Mouse (Mus musculus) kidney, embryonic 15.5 days (tissue): ENCODE results near the gene Cirbp. TPM values are rescaled to one million over a fixed set of nuclear protein-coding genes. Genes with fewer than 3 reads are reported as not detected.

Source experiments
- ATAC-seq: fragments of 200-750 bp; cut with Nextera tagmentation; replicated peaks from 2 replicates; pipeline ENCODE4 v1.8.0; 2017; ENCODE audit warnings: moderate TSS enrichment; ENCODE audit not compliant: low FRiP score
- H3K27ac ChIP-seq: fragments of 300-500 bp; sonication (generic); 2 replicates; pipeline ENCODE4 v1.5.1; 2015; ENCODE audit warnings: mild to moderate bottlenecking, inconsistent platforms
- H3K27me3 ChIP-seq: fragments of 300-500 bp; sonication (generic); 2 replicates; pipeline ENCODE4 v1.6.1; 2015; ENCODE audit warnings: inconsistent platforms
- H3K36me3 ChIP-seq: fragments of 300-500 bp; sonication (generic); 2 replicates; pipeline ENCODE4 v1.6.1; 2015; ENCODE audit warnings: inconsistent platforms
- H3K4me1 ChIP-seq: fragments of 300-500 bp; sonication (generic); 2 replicates; pipeline ENCODE4 v1.6.1; 2015; ENCODE audit warnings: inconsistent platforms
- H3K4me2 ChIP-seq: fragments of 300-500 bp; sonication (generic); 2 replicates; pipeline ENCODE4 v1.6.1; 2015; ENCODE audit warnings: moderate library complexity, mild to moderate bottlenecking, inconsistent platforms
- H3K4me3 ChIP-seq: fragments of 300-500 bp; sonication (generic); replicated peaks from 2 replicates; pipeline ENCODE4 v1.5.1; 2015; ENCODE audit warnings: mild to moderate bottlenecking, inconsistent platforms
- H3K9ac ChIP-seq: fragments of 300-500 bp; sonication (generic); 2 replicates; pipeline ENCODE4 v1.6.1; 2015; ENCODE audit warnings: mild to moderate bottlenecking, inconsistent platforms
- H3K9me3 ChIP-seq: fragments of 300-500 bp; sonication (generic); replicated peaks from 2 replicates; pipeline ENCODE4 v1.6.1; 2016; ENCODE audit warnings: inconsistent platforms
- WGBS: fragments of 180-500 bp; shearing (Covaris S2); methylation state at CpG from one replicate; pipeline ENCODE4 v1.1.7; 2015; ENCODE audit warnings: mixed read lengths; 5-methylcytosine and 5-hydroxymethylcytosine counted together
- polyA plus RNA-seq: library from polyadenylated mRNA; unstranded; fragments of >200 nt; fragmentation: Nextera tagmentation; extraction: Ambion mirVana; gene quantifications from 2 replicates; pipeline ENCODE4 v1.2.1, GENCODE M21; 2015

Cirbp gene
- polyA plus RNA-seq, 1 experiment from 2014 or later = 111 TPM

GRCm38 (mm10) chr10:80177441-80178279 is 11.9 kb downstream of the Cirbp start:
- H3K36me3 ChIP-seq = peaks cover 7% of the 10 kb centered on the region; the same call in 1 of the 2 replicates
- H3K27ac ChIP-seq = no peak overlapping the region
- no peak for ATAC-seq
- WGBS = 74% methylated on average over 7 of the region's 7 CpGs
- H3K27me3 ChIP-seq = no peaks in the 10 kb centered on the region
- H3K4me3 ChIP-seq = no peak overlapping the region
- no peak overlapping the region for H3K4me2 ChIP-seq
- peaks cover 35% of the 10 kb centered on the region for H3K4me1 ChIP-seq
- no peak overlapping the region for H3K9ac ChIP-seq
- no peaks in the 10 kb centered on the region for H3K9me3 ChIP-seq

GRCm38 (mm10) chr10:80179068-80180051 is 13.6 kb downstream of the Cirbp start, which contains the start of gene Efna2:
Gene Efna2, plus strand, starts transcription at chr10:80179482.
- 1% methylated on average over 73 of the region's 106 CpGs for WGBS
- Histone ChIP-seq H3K27ac (peak within 1 kb of the TSS; percentile 74), H3K9me3 (no peaks in the 10 kb centered on the region), H3K27me3 (no peaks in the 10 kb centered on the region), H3K4me3 (peak within 1 kb of the TSS; percentile 78), H3K9ac (peak within 1 kb of the TSS; percentile 81), H3K36me3 (peaks cover 6% of the 10 kb centered on the region; the same call in 1 of the 2 replicates), H3K4me2 (peak within 1 kb of the TSS; percentile 78), H3K4me1 (peaks cover 28% of the 10 kb centered on the region)
- peak; percentile 57 for ATAC-seq

DNA sequence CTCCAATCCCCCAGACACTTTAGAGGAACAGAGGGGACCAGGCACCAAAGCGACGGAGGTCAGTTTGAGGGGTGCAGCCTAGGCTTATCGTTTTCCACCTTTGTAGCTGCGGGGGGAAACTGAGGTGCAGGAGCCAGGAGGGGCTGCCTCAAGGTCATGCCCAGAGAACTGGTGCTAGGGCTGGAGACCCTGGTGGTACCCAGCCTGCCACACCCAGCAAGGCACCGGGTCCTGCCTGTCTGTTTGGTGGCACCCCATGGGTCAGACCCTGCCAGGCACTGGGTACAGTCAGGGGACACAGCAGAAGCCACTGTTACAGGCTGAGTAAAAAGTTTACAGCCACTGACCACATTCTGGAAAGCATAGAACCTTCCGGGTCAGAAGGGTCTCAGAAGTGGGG is 14.5 kb downstream of the Cirbp start:
- H3K4me2 ChIP-seq = peak overlapping the region; percentile 78
- no peaks in the 10 kb centered on the region for H3K36me3 ChIP-seq
- ATAC-seq = no peak
- 41% methylated on average over 6 of the region's 6 CpGs for WGBS
- peak overlapping the region; percentile 78 for H3K4me3 ChIP-seq
- peaks cover 28% of the 10 kb centered on the region for H3K4me1 ChIP-seq
- no peaks in the 10 kb centered on the region for H3K27me3 ChIP-seq
- H3K27ac ChIP-seq = no peak overlapping the region
- H3K9ac ChIP-seq = peak overlapping the region; percentile 81
- H3K9me3 ChIP-seq = no peaks in the 10 kb centered on the region

GRCm38 (mm10) chr10:80180823-80181222 is 15.0 kb downstream of the Cirbp start:
- no peak for ATAC-seq
- 45% methylated on average over 5 of the region's 5 CpGs for WGBS
- H3K9ac ChIP-seq = 0 out of 2 replicates have a peak overlapping the region, but pooled peaks have one; percentile 81
- peak overlapping the region; percentile 78 for H3K4me2 ChIP-seq
- peak overlapping the region; percentile 78 for H3K4me3 ChIP-seq
- peaks cover 25% of the 10 kb centered on the region for H3K4me1 ChIP-seq
- no peaks in the 10 kb centered on the region for H3K27me3 ChIP-seq
- no peaks in the 10 kb centered on the region for H3K9me3 ChIP-seq
- H3K27ac ChIP-seq = no peak overlapping the region
- no peaks in the 10 kb centered on the region for H3K36me3 ChIP-seq

GRCm38 (mm10) chr10:80182547-80182946 is 16.8 kb downstream of the Cirbp start:
- Histone ChIP-seq H3K4me3 (no peak overlapping the region), H3K9ac (no peak overlapping the region), H3K4me1 (peaks cover 26% of the 10 kb centered on the region), H3K27ac (no peak overlapping the region), H3K36me3 (peaks cover 9% of the 10 kb centered on the region; the same call in 1 of the 2 replicates), H3K4me2 (no peak overlapping the region), H3K9me3 (no peaks in the 10 kb centered on the region), H3K27me3 (peaks cover 8% of the 10 kb centered on the region)
- WGBS = 94% methylated on average over 7 of the region's 7 CpGs
- ATAC-seq = no peak

- Histone ChIP-seq H3K4me3 (no peak overlapping the region), H3K27ac (no peak overlapping the region), H3K4me2 (no peak overlapping the region), H3K9ac (no peak overlapping the region), H3K9me3 (no peaks in the 10 kb centered on the region), H3K27me3 (peaks cover 42% of the 10 kb centered on the region), H3K4me1 (peaks cover 19% of the 10 kb centered on the region), H3K36me3 (peaks cover 25% of the 10 kb centered on the region; the same call in 1 of the 2 replicates)
- WGBS = 38% methylated on average over 27 of the region's 27 CpGs
- no peak for ATAC-seq
Observed at GRCm38 (mm10) chr10:80186649-80187048, 20.9 kb downstream of the Cirbp start.

DNA sequence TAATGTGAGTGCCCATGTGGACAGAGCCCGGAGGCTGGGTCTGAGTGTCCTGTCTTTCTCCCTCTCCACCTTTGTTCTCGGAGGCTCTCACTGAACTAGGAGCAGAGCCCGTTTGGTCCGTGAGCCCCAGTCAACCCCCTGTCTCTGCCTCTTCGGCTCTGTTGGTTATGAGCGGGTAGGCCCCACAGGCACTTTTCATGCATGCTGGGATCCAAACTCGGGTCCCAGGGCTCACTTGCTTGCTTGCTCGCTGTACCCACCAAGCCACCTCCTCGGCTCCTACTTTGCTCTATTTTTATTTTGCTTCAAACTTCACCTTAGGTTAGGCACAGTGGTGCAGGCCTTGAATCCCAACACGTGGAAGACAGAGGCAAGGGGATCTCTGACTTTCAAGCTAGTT is 22.0 kb downstream of the Cirbp start:
- 91% methylated on average over 10 of the region's 10 CpGs for WGBS
- no peak overlapping the region for H3K27ac ChIP-seq
- no peak overlapping the region for H3K9ac ChIP-seq
- no peaks in the 10 kb centered on the region for H3K9me3 ChIP-seq
- H3K4me1 ChIP-seq = peaks cover 19% of the 10 kb centered on the region
- ATAC-seq = no peak
- H3K36me3 ChIP-seq = peaks cover 25% of the 10 kb centered on the region; the same call in 1 of the 2 replicates
- peaks cover 53% of the 10 kb centered on the region for H3K27me3 ChIP-seq
- no peak overlapping the region for H3K4me3 ChIP-seq
- no peak overlapping the region for H3K4me2 ChIP-seq

DNA sequence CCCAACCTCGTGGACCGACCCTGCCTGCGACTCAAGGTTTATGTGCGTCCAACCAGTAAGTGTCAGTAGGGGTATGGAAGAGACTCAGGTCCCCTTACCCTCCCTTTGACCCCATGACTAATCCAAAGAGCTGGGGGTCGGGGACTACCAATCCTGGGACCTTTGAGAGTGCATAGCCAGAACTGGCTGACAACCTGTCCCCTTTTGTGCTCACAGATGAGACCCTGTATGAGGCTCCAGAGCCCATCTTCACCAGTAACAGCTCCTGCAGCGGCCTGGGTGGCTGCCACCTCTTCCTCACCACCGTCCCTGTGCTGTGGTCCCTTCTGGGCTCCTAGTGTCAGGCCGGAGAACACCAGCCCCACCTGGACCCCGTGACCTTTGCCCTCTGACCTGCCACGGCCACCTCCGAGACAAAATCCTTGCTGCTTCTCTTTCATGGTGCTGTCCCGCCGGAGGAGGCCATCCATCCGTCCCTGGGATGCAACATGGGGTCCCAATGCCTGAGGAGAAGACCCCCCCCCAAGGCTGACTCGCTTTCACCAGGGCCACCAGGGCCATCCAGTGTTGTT is 22.8 kb downstream of the Cirbp start:
- Histone ChIP-seq H3K9ac (no peak overlapping the region), H3K4me2 (no peak overlapping the region), H3K27ac (no peak overlapping the region), H3K4me3 (no peak overlapping the region), H3K4me1 (peaks cover 22% of the 10 kb centered on the region), H3K36me3 (peaks cover 25% of the 10 kb centered on the region; the same call in 1 of the 2 replicates), H3K9me3 (no peaks in the 10 kb centered on the region), H3K27me3 (peaks cover 59% of the 10 kb centered on the region)
- 76% methylated on average over 15 of the region's 15 CpGs for WGBS
- no peak for ATAC-seq

- Histone ChIP-seq H3K9ac (peak overlapping the region; percentile 31), H3K4me2 (peak overlapping the region; percentile 86), H3K27me3 (peaks cover 68% of the 10 kb centered on the region), H3K27ac (no peak overlapping the region), H3K36me3 (peaks cover 25% of the 10 kb centered on the region; the same call in 1 of the 2 replicates), H3K4me1 (peaks cover 22% of the 10 kb centered on the region), H3K4me3 (peak overlapping the region; percentile 45), H3K9me3 (no peaks in the 10 kb centered on the region)
- ATAC-seq = no peak
- 7% methylated on average over 21 of the region's 21 CpGs for WGBS
Observed at GRCm38 (mm10) chr10:80189999-80190398, 24.2 kb downstream of the Cirbp start.

DNA sequence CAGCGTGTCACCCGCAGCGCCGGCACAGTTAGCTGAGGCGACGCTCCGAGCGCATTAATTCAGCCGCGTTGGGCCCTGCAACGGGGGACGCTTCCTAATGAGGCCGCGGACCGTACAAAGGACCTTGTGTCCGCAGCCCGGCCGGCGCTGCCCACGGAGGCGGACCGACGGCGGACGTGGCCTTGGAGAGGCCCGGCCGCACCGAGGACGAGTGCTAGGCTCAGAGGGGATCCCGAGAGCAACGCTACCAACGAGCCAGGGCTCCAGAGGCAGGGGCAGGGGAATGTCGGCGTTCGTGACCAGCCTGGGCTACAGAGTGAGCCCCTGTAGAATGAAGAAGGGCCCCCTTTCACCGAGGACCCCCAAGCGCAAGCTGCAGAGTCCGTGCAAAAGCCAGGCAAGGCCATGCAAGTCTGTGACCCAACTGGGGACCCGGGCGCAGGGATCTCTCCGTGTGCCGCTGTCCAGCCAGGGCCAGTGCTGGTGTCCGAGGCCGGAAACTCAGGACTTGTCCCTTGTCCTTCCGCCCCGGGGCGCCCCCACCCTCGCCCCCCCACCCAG is 24.8 kb downstream of the Cirbp start:
- peak overlapping the region; percentile 31 for H3K9ac ChIP-seq
- no peak overlapping the region for H3K27ac ChIP-seq
- H3K4me3 ChIP-seq = peak overlapping the region; percentile 45
- peaks cover 22% of the 10 kb centered on the region for H3K4me1 ChIP-seq
- H3K4me2 ChIP-seq = peak overlapping the region; percentile 86
- ATAC-seq = no peak; the same call in 1 of the 2 replicates
- WGBS = under 1% methylated on average over 47 of the region's 48 CpGs
- H3K36me3 ChIP-seq = peaks cover 25% of the 10 kb centered on the region; the same call in 1 of the 2 replicates
- H3K9me3 ChIP-seq = no peaks in the 10 kb centered on the region
- peaks cover 72% of the 10 kb centered on the region for H3K27me3 ChIP-seq

- ATAC-seq = no peak
- WGBS = 89% methylated on average over 6 of the region's 6 CpGs
- H3K9me3 ChIP-seq = no peaks in the 10 kb centered on the region
Observed at GRCm38 (mm10) chr10:80193976-80194375, 28.2 kb downstream of the Cirbp start.

More at GRCm38 (mm10) chr10:80193976-80194375, 28.2 kb downstream of the Cirbp start:
- H3K4me1 ChIP-seq = peaks cover 34% of the 10 kb centered on the region
- H3K27ac ChIP-seq = no peak overlapping the region
- no peak overlapping the region for H3K4me3 ChIP-seq
- H3K4me2 ChIP-seq = no peak overlapping the region
- H3K36me3 ChIP-seq = peaks cover 3% of the 10 kb centered on the region; the same call in 1 of the 2 replicates
- H3K27me3 ChIP-seq = peaks cover 55% of the 10 kb centered on the region
- no peak overlapping the region for H3K9ac ChIP-seq
